Mouse (Mus musculus): Measurements from ENCODE around the gene Dmwd.

The Dmwd gene

DNA sequence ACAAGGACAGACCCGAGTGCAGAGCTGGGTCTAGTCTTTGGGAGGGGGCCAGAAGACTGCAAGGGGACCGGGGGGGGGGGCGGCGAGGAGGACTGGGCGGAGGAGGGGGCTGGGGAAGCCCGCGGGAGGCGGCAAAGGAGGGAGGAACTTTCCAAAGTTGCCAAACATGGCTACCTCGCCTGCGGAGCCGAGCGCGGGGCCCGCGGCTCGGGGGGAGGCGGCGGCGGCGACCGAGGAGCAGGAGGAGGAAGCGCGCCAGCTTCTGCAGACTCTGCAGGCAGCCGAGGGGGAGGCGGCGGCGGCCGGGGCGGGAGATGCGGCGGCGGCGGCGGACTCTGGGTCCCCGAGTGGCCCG lies 18.4 kb downstream of the Dmwd start, which contains the start of gene Six5:
Gene Six5, plus strand, starts transcription at position 124 of the 355 bp plus-strand sequence.
- in situ Hi-C loops (cut with MseI, MboI) = no loop called here

DNA sequence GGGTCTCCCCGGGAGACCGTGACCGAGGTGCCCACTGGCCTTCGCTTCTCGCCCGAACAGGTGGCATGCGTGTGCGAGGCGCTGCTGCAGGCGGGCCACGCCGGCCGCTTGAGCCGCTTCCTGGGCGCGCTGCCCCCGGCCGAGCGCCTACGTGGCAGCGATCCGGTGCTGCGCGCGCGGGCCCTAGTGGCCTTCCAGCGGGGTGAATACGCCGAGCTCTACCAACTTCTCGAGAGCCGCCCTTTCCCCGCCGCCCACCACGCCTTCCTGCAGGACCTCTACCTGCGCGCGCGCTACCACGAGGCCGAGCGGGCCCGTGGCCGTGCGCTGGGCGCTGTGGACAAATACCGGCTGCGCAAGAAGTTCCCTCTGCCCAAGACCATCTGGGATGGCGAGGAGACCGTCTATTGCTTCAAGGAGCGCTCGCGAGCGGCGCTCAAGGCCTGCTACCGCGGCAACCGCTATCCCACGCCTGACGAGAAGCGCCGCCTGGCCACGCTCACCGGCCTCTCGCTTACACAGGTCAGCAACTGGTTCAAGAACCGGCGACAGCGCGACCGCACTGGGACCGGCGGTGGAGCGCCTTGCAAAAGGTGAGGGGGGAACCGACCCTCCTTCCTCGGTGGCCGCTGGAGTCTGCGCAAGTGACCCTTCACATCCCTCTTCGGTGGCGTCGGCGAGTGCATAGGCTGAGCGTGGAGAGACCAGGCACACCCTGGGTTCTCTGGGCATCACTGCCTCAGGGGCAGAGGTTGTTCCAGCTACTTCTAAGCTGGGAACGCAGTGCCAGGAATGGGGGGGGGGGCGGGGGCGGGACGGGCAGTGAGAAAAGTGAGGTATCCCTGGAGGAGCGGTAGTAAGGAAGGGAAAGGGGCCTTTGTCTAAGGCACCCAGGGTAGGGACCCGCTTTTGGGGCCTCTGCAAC lies 19.1 kb downstream of the Dmwd start:
- in situ Hi-C loops (cut with MseI, MboI) = no loop called here

DNA sequence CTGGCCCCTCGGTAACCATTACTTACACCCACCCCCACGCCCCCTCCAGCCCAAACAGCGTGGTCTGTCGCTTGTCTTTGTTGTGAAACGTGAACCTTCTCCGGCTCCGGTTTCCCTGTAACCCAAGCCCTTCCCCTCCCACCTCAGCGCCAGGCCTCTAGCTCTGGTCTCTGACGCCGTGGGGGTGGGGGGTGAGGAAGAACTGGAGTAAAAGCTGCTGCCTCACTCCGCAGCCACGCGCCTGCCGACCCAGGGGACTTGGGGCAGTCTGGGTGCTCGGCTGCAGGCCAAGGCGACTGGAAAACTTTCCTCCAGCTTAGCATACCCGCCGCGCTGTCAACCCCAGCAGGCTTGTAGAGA lies 19.7 kb downstream of the Dmwd start:
- in situ Hi-C loops (cut with MseI, MboI) = no loop called here

DNA sequence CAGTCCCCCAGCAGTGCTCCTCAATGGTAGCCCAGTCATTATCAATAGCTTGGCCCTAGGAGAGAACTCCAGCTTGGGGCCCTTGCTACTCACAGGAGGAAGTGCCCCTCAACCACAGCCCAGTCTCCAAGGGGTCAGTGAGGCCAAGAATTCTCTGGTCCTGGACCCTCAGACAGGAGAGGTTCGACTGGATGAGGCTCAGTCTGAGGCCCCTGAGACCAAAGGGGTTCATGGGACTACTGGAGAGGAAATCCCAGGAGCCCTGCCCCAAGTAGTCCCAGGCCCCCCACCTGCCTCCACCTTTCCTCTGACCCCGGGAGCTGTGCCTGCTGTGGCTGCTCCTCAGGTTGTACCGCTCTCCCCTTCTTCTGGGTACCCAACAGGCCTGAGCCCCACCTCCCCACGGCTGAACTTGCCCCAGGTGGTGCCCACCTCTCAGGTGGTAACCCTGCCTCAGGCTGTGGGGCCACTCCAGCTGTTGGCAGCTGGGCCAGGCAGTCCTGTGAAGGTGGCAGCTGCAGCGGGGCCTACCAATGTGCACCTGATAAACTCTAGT lies 20.5 kb downstream of the Dmwd start:
- in situ Hi-C loops (cut with MseI, MboI) = no loop called here

DNA sequence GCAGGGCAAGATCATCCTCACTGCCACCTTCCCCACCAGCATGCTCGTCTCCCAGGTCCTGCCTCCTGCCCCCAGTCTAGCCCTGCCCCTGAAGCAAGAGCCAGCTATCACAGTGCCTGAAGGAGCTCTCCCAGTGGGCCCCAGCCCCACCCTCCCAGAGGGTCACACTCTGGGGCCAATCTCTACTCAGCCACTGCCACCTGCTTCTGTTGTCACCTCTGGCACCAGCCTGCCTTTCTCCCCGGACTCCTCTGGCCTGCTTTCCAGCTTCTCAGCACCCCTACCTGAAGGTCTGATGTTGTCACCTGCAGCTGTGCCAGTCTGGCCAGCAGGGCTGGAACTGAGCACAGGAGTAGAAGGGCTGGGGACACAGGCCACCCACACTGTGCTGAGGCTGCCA lies 21.2 kb downstream of the Dmwd start:
- in situ Hi-C loops (cut with MseI, MboI) = no loop called here

DNA sequence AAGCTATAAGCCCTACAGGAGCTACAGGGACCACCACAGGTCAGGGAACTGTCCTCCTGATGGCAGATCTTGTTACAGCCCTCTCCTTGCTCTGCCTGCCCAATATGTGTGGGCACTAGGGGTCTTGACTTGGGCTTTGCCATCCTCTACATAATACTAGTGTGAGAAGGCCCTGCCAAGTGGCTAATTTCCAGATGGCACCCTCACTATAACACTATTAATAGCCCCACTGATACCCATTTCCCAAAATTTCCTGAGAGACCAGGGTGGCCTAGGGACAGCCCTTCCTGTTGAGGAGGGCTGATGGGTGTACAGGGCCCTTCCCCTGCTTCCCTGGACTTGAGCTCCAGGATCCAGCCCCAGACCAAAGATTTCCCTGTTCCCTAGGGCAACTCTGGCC lies 21.8 kb downstream of the Dmwd start:
- in situ Hi-C loops (cut with MseI, MboI) = no loop called here

DNA sequence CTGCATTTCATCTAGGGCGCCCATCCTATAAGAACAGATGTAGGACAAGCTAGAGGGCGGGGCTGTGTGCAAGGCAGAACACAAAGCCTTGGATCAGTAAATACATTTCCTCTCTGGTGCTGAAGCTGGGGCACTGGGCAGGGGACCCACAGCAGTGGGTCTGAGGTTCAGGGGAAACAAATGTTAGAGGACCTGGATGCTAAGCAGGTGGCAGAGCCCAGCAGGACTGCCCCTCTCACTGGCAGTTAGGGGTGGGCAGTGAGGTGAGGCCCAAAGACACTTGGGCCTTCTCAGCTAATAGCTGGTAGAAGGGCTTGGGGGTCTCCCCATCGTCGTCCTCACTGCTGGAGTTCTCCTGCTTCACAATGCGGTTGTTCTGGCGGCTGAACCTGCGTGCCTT lies 22.8 kb downstream of the Dmwd start:
- in situ Hi-C loops (cut with MseI, MboI) = no loop called here

DNA sequence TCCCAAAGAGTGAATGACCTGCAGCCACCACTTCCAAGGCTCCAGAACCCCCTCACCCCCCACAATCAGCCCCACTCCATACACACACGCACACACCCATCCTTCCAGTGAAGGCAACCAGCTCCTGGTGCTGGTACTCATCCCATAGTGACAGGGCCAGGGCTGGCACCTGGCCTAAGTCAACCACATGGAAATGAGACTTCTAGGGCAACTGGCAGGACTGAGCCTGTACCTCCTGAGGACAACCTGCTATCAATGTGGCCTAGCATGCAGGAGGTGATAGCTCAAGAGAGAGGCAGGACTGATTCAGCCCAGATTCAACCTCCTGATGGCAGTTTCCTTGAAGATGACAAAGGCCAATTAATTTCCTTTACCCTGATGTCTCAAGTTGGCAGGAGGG lies 24.3 kb downstream of the Dmwd start:
- in situ Hi-C loops (cut with MseI, MboI) = no loop called here

DNA sequence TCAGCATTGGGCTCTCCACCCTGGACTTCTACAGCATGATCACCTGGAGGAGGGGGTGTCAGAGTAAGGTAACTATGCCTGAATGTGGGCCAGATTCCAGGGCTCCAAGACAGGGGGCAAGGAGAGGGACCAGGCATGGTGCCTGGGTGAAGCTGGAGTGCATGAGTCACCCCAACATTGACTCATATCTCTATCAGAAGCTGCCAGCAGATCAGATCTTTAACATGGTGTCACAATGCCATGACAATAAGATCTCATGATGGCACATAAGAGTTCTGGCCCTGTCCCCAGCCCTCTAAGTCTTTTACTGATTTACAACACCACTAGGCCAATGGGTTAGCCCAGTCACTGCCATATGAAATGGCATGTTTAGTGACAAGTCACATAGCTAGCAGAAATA lies 27.7 kb downstream of the Dmwd start:
- in situ Hi-C loops (cut with MseI, MboI) = no loop called here

DNA sequence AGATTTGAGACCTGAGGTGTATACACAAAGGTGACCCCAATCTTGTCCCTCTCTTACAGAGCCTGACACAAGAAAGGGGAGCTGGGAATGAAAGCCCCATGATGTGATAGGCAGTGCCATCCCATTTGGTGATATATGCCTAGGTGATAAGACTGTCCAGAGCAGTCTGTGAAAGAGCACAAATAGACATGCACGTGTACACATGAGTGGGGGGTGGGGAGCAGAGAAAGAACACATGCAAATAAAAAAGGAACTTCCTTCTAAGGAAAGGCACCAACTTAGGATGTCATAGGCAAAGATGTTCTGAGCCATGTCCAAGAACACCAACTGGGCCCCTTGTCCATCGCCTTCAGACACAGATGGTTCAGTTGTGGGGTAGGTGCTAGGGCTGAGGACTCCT lies 28.5 kb downstream of the Dmwd start:
- in situ Hi-C loops (cut with MseI, MboI) = no loop called here

DNA sequence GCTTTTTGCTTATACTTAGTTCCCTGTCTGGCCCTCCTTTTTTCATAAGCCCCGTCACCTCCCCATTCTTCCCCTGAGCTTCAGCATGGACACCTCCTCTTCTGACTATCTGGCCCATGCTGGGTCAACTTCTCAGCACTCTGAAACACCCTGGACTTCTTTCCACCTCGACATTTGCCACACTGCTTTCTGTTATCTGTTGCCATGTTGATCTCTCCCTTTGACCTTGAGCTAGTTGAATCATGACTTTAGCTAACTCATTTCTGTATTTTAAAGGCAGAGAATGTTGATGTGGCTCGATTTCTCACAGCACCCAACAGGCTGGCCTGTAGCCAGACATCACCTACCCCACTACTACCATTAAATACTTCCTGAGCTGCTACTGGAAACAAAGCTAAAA lies 31.4 kb downstream of the Dmwd start:
- in situ Hi-C loops (cut with MseI, MboI) = no loop called here

DNA sequence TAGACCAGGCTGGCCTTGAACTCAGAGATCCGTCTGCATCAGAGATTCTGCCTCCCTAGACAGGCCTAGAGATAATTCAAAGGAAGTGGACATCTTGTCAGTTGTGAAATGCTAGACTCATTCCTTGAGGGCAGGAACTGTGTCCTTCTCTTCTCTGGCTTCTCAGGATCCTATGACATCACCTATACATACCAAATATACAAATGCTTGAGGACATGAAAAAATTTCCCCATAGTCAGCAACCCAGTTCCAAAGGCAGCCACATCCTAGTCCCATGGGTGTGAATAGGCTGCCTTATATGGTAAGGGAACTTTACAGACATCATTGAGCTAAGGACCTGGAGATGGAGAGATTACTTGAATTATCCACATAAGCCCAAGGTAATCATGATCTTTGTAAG lies 33.5 kb downstream of the Dmwd start:
- in situ Hi-C loops (cut with MseI, MboI) = no loop called here

DNA sequence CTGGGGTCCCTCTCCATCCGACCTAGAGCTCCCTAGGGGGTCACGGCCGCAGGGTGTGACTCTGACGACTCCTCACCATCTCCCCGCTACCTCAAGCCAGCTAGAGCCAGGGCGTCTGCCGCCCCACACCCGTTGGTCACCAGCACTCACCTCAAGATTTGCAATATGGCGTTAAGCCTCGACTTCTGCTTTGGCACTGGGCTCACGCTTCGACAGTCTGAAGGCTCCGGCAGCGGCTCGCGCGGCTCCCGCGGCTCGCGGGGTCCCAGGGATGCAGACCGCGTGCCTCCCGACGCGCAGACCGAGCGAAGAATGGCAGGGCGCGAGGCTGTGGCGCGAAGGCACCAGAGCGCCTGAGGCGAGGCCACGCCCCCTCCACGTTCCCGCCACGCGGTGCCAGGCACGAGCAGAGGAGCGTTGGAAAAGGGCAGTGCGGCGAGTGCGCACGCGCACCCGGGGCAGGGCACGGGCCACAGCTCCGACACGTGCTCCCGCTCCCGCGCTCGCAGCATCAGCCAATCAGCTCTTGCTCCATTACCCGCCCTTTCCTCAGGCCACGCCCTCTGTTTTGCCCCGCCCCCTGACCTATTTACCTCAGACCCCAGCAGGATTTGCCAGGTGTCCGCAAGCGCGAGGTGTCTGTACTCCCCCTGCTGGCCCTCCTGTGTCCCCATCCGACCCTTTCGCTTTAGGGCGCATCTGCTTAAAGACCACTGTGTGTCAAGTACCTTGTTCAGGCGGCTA lies 42.2 kb downstream of the Dmwd start, which contains the start of gene Gm4969:
Gene Gm4969, minus strand, starts transcription at position 341 of the 744 bp plus-strand sequence.
- in situ Hi-C loops (cut with MseI, MboI) = no loop called here

DNA sequence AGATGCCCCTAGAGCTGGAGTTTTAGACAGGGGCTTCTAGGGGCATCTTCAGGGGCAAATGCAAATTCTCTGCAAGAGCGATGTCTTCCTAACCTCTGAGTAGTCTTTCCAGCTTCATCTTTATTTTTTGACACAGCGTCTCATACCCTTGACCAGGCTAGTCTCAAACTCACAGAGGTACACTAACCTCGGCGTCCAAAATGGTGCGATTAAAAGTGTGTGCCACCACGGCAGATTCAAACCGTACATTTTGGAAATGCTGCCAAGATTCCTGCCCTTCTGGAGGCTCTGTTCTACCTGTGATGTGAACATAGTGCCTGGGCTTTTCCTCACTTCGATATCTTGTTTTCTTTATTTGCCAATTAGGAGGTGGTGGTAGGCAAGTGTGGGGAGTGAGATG lies 43.1 kb downstream of the Dmwd start:
- in situ Hi-C loops (cut with MseI, MboI) = no loop called here

DNA sequence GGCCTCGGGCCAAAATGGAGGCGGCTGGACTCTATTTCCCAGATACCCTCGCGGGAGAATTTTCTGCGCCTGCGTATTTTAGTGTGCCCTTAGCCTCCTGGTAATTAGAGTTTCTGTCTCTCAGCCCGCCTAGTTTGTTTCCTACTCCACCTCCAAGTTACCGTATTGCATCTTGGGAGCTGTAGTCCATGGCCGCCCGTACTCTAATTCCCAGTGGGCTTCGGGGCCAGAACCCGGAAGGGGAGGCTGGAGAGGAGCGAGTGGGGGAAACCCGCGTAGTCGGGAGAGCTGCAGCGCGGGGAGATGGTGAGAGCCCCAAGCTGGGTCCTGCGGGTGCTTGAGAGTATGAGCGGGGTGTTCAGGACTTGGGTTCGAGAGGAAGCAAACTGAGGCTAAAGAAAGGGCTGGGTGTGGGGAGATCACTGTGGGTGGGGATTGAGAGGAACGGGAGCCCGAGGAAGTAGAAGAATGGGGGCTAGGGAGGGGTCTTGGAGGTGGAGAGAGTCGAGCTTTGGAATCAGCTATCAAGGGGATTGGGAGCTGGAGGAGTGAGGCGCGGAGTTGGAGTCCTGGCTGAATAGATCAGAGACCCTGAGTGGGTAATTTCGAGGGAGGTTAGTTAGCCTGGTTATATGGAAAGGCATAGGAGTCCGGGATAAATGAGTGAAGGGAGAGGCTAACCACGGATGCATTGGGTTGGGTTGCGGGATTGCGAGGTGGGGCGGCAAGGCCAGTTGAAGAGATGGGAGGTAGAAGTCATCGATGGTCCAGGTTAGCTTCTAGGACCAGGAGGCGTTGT lies 43.8 kb downstream of the Dmwd start, which contains the start of gene Fbxo46:
Gene Fbxo46, plus strand, starts transcription at position 229 of the 799 bp plus-strand sequence.
- in situ Hi-C loops (cut with MseI, MboI) = no loop called here

DNA sequence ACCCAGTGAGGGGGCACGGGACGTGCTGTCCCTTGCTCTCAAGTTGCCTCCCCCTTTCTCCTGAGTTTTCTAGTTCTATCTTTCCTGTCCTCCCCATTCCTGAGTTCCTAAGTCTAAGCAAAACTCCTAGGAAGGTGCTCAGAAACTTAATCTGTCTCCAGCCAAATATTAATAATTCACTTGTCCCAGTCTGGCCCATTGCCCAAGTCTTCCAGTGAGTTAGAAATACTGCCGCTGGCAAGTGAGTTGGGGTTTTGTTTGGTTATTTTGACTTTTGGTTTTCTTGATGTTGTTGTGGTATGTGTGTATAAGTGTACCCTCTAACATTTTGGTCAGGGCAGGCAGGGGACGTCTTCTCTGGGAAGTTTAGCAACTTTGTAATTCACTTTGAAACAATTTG lies 45.7 kb downstream of the Dmwd start:
- in situ Hi-C loops (cut with MseI, MboI) = no loop called here

DNA sequence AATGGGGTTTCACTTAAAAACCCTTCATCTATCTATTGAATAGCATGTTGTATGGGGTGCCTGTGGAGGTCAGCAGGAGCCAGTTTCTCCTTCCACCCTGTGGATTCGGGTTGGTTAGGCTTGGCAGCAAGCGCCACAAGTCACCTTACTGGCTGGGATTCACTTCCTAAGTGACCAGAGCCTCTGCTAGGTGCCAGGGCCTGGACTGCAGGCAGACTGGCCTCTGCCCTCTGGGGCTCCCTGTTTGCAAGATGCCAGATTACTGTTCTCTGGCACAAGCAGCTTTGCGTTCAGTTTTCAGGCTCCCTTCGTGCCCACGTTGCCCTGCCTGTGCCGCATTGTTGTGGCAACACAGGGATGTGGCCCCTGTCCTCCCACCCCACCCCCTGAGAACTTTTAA lies 48.7 kb downstream of the Dmwd start:
- in situ Hi-C loops (cut with MseI, MboI) = no loop called here

DNA sequence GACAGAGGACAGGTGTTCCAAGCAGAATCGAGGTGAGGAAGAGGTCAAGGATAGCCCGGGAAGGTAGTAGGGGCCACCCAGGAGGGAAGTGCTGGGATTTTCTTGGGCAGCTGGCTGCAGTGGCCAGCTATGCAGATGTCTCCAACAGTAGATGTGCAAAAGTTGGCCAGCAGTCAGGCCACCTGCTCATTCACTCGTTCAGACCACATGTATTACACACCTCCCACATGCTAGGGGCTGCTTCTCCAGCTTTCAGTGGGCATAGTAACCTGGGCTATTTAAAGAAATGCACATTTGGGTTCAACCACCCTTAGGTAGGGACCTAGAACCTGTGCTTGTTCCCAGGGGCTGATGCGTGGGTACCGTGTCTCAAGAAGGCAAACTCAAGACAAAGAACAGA lies 51.7 kb downstream of the Dmwd start:
- in situ Hi-C loops (cut with MseI, MboI) = no loop called here

DNA sequence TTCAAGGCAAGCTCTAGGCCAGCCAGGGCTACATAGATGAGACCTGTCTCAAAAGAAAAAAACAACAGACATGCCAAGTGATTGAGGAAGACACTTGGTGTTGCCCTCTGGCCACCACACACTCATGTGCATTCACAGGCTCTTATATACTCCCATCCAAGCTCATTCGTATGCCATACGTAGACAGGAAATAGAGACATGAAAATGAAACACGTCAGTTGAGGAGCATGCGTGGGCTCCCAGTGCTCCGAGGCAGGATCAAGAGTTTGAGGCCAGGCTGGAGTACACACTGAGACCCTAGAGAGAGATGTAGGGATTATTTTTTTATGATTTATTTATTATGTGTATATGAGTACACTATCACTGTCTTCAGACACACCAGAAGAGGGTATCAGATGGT lies 53.4 kb downstream of the Dmwd start:
- in situ Hi-C loops (cut with MseI, MboI) = no loop called here

DNA sequence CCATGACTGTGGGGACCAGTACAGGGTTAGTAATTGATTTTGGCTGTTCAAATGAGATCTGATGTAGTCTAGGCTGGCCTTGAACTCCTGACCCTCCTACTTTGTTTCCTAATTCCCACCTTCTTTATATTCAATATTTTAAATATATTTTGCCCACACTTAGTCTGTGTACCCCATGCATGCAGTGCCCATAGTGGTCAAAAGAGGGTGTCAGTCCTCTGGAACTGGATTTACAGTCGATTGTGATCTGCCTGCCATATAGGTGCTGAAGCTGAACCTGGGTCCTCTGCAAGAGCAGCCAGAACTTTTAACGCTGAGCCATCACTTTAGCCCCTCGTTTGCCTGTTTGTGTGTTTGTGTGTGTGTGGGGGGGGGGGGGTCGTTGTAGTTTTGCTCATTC lies 54.6 kb downstream of the Dmwd start:
- in situ Hi-C loops (cut with MseI, MboI) = no loop called here

DNA sequence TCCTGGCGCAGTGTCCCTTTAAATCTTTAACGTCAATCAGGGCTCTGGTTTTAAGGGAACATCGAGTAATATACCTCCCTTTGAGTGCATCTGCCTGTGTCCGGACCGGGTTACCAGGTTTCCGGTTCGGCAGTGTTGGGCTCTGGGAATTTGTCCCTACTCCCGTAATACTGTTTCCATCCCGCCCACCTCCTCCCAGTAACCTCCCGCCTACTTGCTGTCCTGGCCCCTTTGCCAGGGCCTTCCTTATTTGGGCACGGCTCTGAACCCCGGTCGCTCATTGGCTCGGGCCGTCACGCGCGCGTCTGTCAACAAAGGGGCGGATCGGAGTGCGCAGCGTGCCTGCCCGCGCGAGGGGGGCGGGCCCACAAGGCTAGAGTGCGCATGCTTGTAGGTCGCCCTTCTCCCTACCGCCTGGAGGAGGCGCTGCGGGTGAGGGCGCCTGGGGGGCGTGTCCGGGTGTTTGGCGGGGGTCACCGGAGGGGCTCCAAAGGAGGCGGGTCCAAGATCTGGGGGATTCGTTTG lies 55.4 kb downstream of the Dmwd start:
- in situ Hi-C loops (cut with MseI, MboI) = no loop called here

Data from mouse trophoblast stem cell (cell line).